Mouse (Mus musculus) hindbrain, postnatal 0 days (tissue): ENCODE results near the gene Lsp1. TPM values are rescaled to one million over a fixed set of nuclear protein-coding genes. Genes with fewer than 3 reads are reported as not detected.

ENCODE experiments used
- ATAC-seq: fragments of 200-750 bp; cut with Nextera tagmentation; 2 replicates; pipeline ENCODE4 v1.8.0; 2017; ENCODE audit warnings: mild to moderate bottlenecking, moderate TSS enrichment, moderate library complexity
- DNase-seq: peaks from one replicate; pipeline ENCODE4 v3.0.0-alpha.2; 2015; ENCODE audit warnings: low spot score
- H3K27ac ChIP-seq: fragments of 300-500 bp; sonication (generic); 2 replicates; pipeline ENCODE4 v1.5.1; 2014; ENCODE audit warnings: mild to moderate bottlenecking
- H3K27me3 ChIP-seq: fragments of 300-500 bp; sonication (generic); 2 replicates; pipeline ENCODE4 v1.6.1; 2014; ENCODE audit warnings: low read length, mixed read lengths; ENCODE audit not compliant: insufficient read depth
- H3K36me3 ChIP-seq: fragments of 300-500 bp; sonication (generic); 2 replicates; pipeline ENCODE4 v1.6.1; 2014; ENCODE audit warnings: low read length, mixed read lengths; ENCODE audit not compliant: insufficient read depth
- H3K4me1 ChIP-seq: fragments of 300-500 bp; sonication (generic); 2 replicates; pipeline ENCODE4 v1.6.1; 2014; ENCODE audit warnings: antibody characterized with exemption, low read length, mixed read lengths; ENCODE audit not compliant: insufficient read depth
- H3K4me2 ChIP-seq: fragments of 300-500 bp; sonication (generic); 2 replicates; pipeline ENCODE4 v1.6.1; 2014; ENCODE audit warnings: low read depth, mild to moderate bottlenecking, low read length, moderate library complexity, mixed read lengths
- H3K4me3 ChIP-seq: fragments of 300-500 bp; sonication (generic); 2 replicates; pipeline ENCODE4 v1.5.1; 2014; ENCODE audit warnings: low read length
- H3K9ac ChIP-seq: fragments of 300-500 bp; sonication (generic); replicated peaks from 2 replicates; pipeline ENCODE4 v1.6.1; 2014; ENCODE audit warnings: mild to moderate bottlenecking, low read length, moderate library complexity, mixed read lengths
- H3K9me3 ChIP-seq: fragments of 300-500 bp; sonication (generic); 2 replicates; pipeline ENCODE4 v1.6.1; 2016; ENCODE audit warnings: low read length, mixed read lengths
- CTCF ChIP-seq: IDR thresholded peaks from 2 replicates; pipeline ENCODE4 v1.5.1; 2016; ENCODE audit warnings: antibody characterized with exemption, control low read depth, low read depth
- WGBS: fragments of 180-500 bp; shearing (Covaris S2); extraction: QIAGEN DNeasy Blood & Tissue Kit; methylation state at CpG from one replicate; pipeline ENCODE4 v1.1.7; 2014; 5-methylcytosine and 5-hydroxymethylcytosine counted together
- polyA plus RNA-seq: library from polyadenylated mRNA; unstranded; fragments of >200 nt; fragmentation: Nextera tagmentation; extraction: Ambion mirVana; gene quantifications from 2 replicates; pipeline ENCODE4 v1.2.1, GENCODE M21; 2015
- total RNA-seq: library from RNA; depleted of rRNA; stranded (reverse); fragments of >200 nt; gene quantifications from 2 replicates; pipeline ENCODE4 v1.2.3, GENCODE M21; 2014

Gene Lsp1
- total and polyA plus RNA-seq, 2 experiments from 2014 or later = 4.6 to 7.2 TPM

GRCm38 (mm10) chr7:142484780-142485179 lies 24.2 kb downstream of the Lsp1 start:
- WGBS = 80% methylated on average over 12 of the region's 12 CpGs
- no peak overlapping the region for H3K27ac ChIP-seq
- no peak for ATAC-seq

GRCm38 (mm10) chr7:142486751-142487162 lies 26.1 kb downstream of the Lsp1 start:
- Histone ChIP-seq H3K4me1 (peaks cover 8% of the 10 kb centered on the region; the same call in 1 of the 2 replicates), H3K9me3 (no peaks in the 10 kb centered on the region), H3K4me3 (no peak overlapping the region), H3K4me2 (no peak overlapping the region), H3K9ac (no peak overlapping the region), H3K36me3 (no peaks in the 10 kb centered on the region), H3K27ac (no peak overlapping the region), H3K27me3 (no peaks in the 10 kb centered on the region)
- TF ChIP-seq CTCF = no peak
- WGBS = 75% methylated on average over 8 of the region's 8 CpGs
- DNase-seq = no peak
- no peak for ATAC-seq

More at GRCm38 (mm10) chr7:142484780-142485179, 24.2 kb downstream of the Lsp1 start:
- DNase-seq = no peak
- H3K4me3 ChIP-seq = no peak overlapping the region
- H3K9me3 ChIP-seq = no peaks in the 10 kb centered on the region
- no peak overlapping the region for H3K4me2 ChIP-seq
- H3K9ac ChIP-seq = no peak overlapping the region
- H3K36me3 ChIP-seq = no peaks in the 10 kb centered on the region
- peaks cover 8% of the 10 kb centered on the region; the same call in 1 of the 2 replicates for H3K4me1 ChIP-seq
- H3K27me3 ChIP-seq = no peaks in the 10 kb centered on the region
- TF ChIP-seq CTCF = no peak

DNA sequence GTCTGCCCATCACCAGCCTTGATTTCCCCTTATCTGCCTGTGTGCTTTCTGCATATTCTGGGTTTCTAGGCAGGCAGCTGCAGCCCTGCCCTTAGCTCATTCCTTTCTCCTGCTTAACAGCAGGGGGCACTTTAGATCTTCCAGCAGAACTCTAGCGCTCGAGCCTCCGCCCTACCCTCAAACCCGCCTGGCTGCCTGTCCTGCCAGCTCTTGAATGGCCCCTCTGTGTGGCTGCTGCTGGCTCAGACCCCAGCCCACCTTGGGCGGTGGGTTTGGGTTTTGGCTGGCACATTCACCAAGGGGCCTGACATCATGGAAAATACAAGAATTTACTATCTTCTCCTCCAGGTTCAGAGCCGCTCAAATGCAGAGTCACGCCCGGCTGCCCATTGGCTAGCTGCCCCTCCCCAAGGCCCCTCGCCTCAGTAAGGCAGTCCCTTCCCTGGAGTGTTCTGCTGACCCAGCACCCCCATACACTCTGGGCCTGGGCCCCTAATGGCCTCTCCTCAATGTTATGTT lies 26.8 kb downstream of the Lsp1 start:
- H3K4me1 ChIP-seq = 0 out of 2 replicates have a peak, but pooled peaks cover 8% of the 10 kb centered on the region
- ATAC-seq = peak; percentile 81
- H3K4me3 ChIP-seq = no peak overlapping the region
- no peak overlapping the region for H3K4me2 ChIP-seq
- no peaks in the 10 kb centered on the region for H3K27me3 ChIP-seq
- peak; percentile 68 for TF ChIP-seq CTCF
- H3K9me3 ChIP-seq = no peaks in the 10 kb centered on the region
- H3K27ac ChIP-seq = no peak overlapping the region
- H3K9ac ChIP-seq = no peak overlapping the region
- peak; percentile 81 for DNase-seq
- WGBS = 11% methylated on average over 9 of the region's 9 CpGs
- no peaks in the 10 kb centered on the region for H3K36me3 ChIP-seq

- Histone ChIP-seq H3K36me3 (no peaks in the 10 kb centered on the region), H3K27me3 (no peaks in the 10 kb centered on the region), H3K4me3 (no peak overlapping the region), H3K4me1 (0 out of 2 replicates have a peak, but pooled peaks cover 8% of the 10 kb centered on the region), H3K9ac (no peak overlapping the region), H3K27ac (no peak overlapping the region), H3K4me2 (no peak overlapping the region), H3K9me3 (no peaks in the 10 kb centered on the region)
- WGBS = 81% methylated on average over 3 of the region's 3 CpGs
- no peak for DNase-seq
- ATAC-seq = no peak
- no peak for TF ChIP-seq CTCF
Observed at GRCm38 (mm10) chr7:142488053-142488452, 27.4 kb downstream of the Lsp1 start.

DNA sequence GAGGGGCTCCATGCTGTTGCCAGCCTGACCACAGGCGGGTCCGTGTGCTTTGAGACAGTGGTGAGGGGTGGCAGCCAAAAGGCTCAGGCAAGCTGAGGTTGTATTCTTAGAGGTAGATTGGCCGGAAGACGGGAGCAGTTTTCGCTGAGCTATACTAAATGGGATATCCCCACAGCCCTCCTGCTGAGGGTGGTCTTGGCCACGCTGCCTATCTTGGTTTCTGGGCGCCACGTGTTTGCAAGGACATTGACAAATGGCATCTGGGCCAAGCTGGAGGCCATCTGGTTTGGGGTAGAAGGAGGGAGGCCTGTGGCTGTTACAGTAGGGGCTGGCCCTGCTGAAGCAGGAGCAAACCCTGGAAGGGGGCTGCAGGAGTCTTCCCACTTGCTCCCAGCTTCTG lies 32.9 kb downstream of the Lsp1 start:
- ATAC-seq (no peak), DNase-seq (peak; percentile 9)
- Histone ChIP-seq H3K4me3 (no peak overlapping the region), H3K4me1 (no peaks in the 10 kb centered on the region), H3K9ac (no peak overlapping the region), H3K4me2 (no peak overlapping the region), H3K9me3 (no peaks in the 10 kb centered on the region), H3K36me3 (no peaks in the 10 kb centered on the region), H3K27ac (no peak overlapping the region), H3K27me3 (no peaks in the 10 kb centered on the region)
- WGBS = 64% methylated on average over 8 of the region's 8 CpGs
- TF ChIP-seq CTCF = no peak

- H3K36me3 ChIP-seq = no peaks in the 10 kb centered on the region
- no peaks in the 10 kb centered on the region for H3K27me3 ChIP-seq
- no peaks in the 10 kb centered on the region for H3K4me1 ChIP-seq
- ATAC-seq (no peak), DNase-seq (no peak)
- H3K4me3 ChIP-seq = no peak overlapping the region
- no peak overlapping the region for H3K9ac ChIP-seq
- H3K9me3 ChIP-seq = no peaks in the 10 kb centered on the region
- no peak overlapping the region for H3K27ac ChIP-seq
- no peak overlapping the region for H3K4me2 ChIP-seq
- WGBS = 76% methylated on average over 3 of the region's 3 CpGs
- no peak for TF ChIP-seq CTCF
Observed at GRCm38 (mm10) chr7:142496158-142496557, 35.5 kb downstream of the Lsp1 start.

DNA sequence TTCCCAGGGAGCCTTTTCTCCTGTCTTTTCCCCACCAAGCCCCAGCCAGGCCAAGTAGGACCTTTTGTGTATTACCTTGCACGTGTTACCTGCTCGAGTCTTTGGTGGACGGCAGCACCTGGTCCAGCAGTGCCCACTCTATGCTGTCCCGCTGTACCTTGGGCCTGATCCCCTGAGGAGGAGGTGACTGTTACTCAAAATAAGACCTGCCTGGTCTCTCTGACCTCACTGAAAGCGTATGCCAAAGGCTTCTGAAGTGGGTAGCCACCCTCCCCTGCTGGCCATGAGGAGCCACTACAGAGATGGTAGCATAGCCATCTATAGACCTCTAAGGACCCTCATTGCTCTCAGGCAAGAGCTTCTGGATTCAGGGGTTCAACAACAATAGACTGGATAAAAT lies 36.2 kb downstream of the Lsp1 start:
- ATAC-seq = no peak
- Histone ChIP-seq H3K27me3 (no peaks in the 10 kb centered on the region), H3K9me3 (no peaks in the 10 kb centered on the region), H3K4me3 (no peak overlapping the region), H3K4me1 (no peaks in the 10 kb centered on the region), H3K27ac (no peak overlapping the region), H3K4me2 (no peak overlapping the region), H3K36me3 (no peaks in the 10 kb centered on the region), H3K9ac (no peak overlapping the region)
- WGBS = 82% methylated on average over 5 of the region's 5 CpGs
- no peak for DNase-seq
- no peak for TF ChIP-seq CTCF
